Mouse (Mus musculus) spleen, postnatal 36 days (tissue): ENCODE measurements around the gene Ccdc160.

Experiments
- DNase-seq, 2 experiments: peaks; one replicate each; pipeline ENCODE4 v3.0.0; 2022; ENCODE audit warnings: low spot score in 2 of 2, mixed read lengths in 1 of 2

Ccdc160 gene

GRCm38 (mm10) chrX:52790980-52791593, at the start of gene Ccdc160:
Gene Ccdc160 (plus strand): TSS chrX:52791200.
- DNase-seq: no peak

GRCm38 (mm10) chrX:52743781-52744180, 47.2 kb upstream of the Ccdc160 start:
- DNase-seq: no peak

- DNase-seq: peak; percentile 38 to 39
These were observed 46.6 kb upstream of the Ccdc160 start for GRCm38 (mm10) chrX:52744201-52745051.

- DNase-seq: no peak
These were observed 45.5 kb upstream of the Ccdc160 start for GRCm38 (mm10) chrX:52745462-52745861.

GRCm38 (mm10) chrX:52745917-52746316, 45.1 kb upstream of the Ccdc160 start:
- peak; percentile 3 to 52 for DNase-seq

GRCm38 (mm10) chrX:52746849-52747248, 44.2 kb upstream of the Ccdc160 start:
- DNase-seq: no peak

GRCm38 (mm10) chrX:52753491-52754085, 37.4 kb upstream of the Ccdc160 start:
- no peak for DNase-seq

- no peak for DNase-seq
These were observed 33.8 kb upstream of the Ccdc160 start for GRCm38 (mm10) chrX:52757164-52757563.

- no peak for DNase-seq
These were observed 31.8 kb upstream of the Ccdc160 start for GRCm38 (mm10) chrX:52759232-52759631.

GRCm38 (mm10) chrX:52760191-52760945, 30.6 kb upstream of the Ccdc160 start:
- no peak for DNase-seq

- no peak for DNase-seq
These were observed 28.8 kb upstream of the Ccdc160 start for GRCm38 (mm10) chrX:52762221-52762620.

GRCm38 (mm10) chrX:52775973-52776372, 15.0 kb upstream of the Ccdc160 start:
- peak; percentile 14 to 21 for DNase-seq

- DNase-seq: no peak
These were observed 13.3 kb upstream of the Ccdc160 start for GRCm38 (mm10) chrX:52777671-52778070.

GRCm38 (mm10) chrX:52783898-52784297, 7.1 kb upstream of the Ccdc160 start:
- peak; percentile 20 to 47 for DNase-seq

- no peak for DNase-seq
These were observed 1.1 kb downstream of the Ccdc160 start for GRCm38 (mm10) chrX:52791944-52792719.

GRCm38 (mm10) chrX:52792861-52793260, 1.9 kb downstream of the Ccdc160 start:
- DNase-seq: no peak

GRCm38 (mm10) chrX:52795816-52796215, 4.8 kb downstream of the Ccdc160 start:
- DNase-seq: no peak

GRCm38 (mm10) chrX:52797031-52797625, 6.1 kb downstream of the Ccdc160 start:
- DNase-seq: no peak

GRCm38 (mm10) chrX:52798255-52798654, 7.3 kb downstream of the Ccdc160 start:
- no peak for DNase-seq

GRCm38 (mm10) chrX:52799566-52799965, 8.6 kb downstream of the Ccdc160 start:
- no peak for DNase-seq

GRCm38 (mm10) chrX:52819338-52819737, 28.3 kb downstream of the Ccdc160 start:
- DNase-seq: no peak
